Mouse (Mus musculus) heart, postnatal 4 days (tissue): ENCODE measurements around the gene Tjp1. TPM values are rescaled to one million over a fixed set of nuclear protein-coding genes. Genes with fewer than 3 reads are reported as not detected.

Experiments
- DNase-seq: peaks from one replicate; pipeline ENCODE4 v3.0.0; 2021
- total RNA-seq, 2 experiments: library from RNA; stranded (reverse); gene quantifications; 2 replicates each; pipeline ENCODE4 v1.2.3; 2021

Tjp1 gene
- total RNA-seq, 2 experiments from 2014 or later = 148 to 156 TPM

GRCm38 (mm10) chr7:65350348-65351079 is 177.1 kb downstream of the Tjp1 start:
- DNase-seq = no peak

GRCm38 (mm10) chr7:65348540-65348939 is 179.0 kb downstream of the Tjp1 start:
- no peak for DNase-seq

- no peak for DNase-seq
These were observed 182.3 kb downstream of the Tjp1 start for GRCm38 (mm10) chr7:65345314-65345713.

GRCm38 (mm10) chr7:65337581-65338270 is 189.9 kb downstream of the Tjp1 start:
- no peak for DNase-seq

GRCm38 (mm10) chr7:65333081-65333760 is 194.4 kb downstream of the Tjp1 start:
- DNase-seq = no peak

- peak; percentile 83 for DNase-seq
These were observed 208.4 kb downstream of the Tjp1 start for GRCm38 (mm10) chr7:65319047-65319725.

- peak; percentile 68 for DNase-seq
These were observed 210.2 kb downstream of the Tjp1 start for GRCm38 (mm10) chr7:65317418-65317817.

- no peak for DNase-seq
These were observed 212.4 kb downstream of the Tjp1 start for GRCm38 (mm10) chr7:65315182-65315581.

- DNase-seq = no peak
These were observed 230.6 kb downstream of the Tjp1 start for GRCm38 (mm10) chr7:65296675-65297589.

GRCm38 (mm10) chr7:65282886-65283285 is 244.7 kb downstream of the Tjp1 start:
- DNase-seq = no peak

GRCm38 (mm10) chr7:65281960-65282359 is 245.6 kb downstream of the Tjp1 start:
- no peak for DNase-seq

GRCm38 (mm10) chr7:65280944-65281912 is 246.4 kb downstream of the Tjp1 start:
- peak; percentile 46 for DNase-seq

- DNase-seq = no peak
These were observed 248.3 kb downstream of the Tjp1 start for GRCm38 (mm10) chr7:65279277-65279676.

GRCm38 (mm10) chr7:65275761-65276160 is 251.8 kb downstream of the Tjp1 start:
- no peak for DNase-seq

GRCm38 (mm10) chr7:65274216-65274615 is 253.4 kb downstream of the Tjp1 start:
- no peak for DNase-seq

- no peak for DNase-seq
These were observed 277.9 kb downstream of the Tjp1 start for GRCm38 (mm10) chr7:65249656-65250055.
